Mouse (Mus musculus): Measurements from ENCODE around the gene Slc25a30. TPM values are rescaled to one million over a fixed set of nuclear protein-coding genes. Genes with fewer than 3 reads are reported as not detected.

The Slc25a30 gene
- 100 TPM for polyA plus RNA-seq (2014; fragmentation: Illumina TruSeq; extraction: RNeasy Lipid Tissue Mini Kit (QIAGEN cat#74804); ENCODE audit: low read depth, low replicate concordance)

DNA sequence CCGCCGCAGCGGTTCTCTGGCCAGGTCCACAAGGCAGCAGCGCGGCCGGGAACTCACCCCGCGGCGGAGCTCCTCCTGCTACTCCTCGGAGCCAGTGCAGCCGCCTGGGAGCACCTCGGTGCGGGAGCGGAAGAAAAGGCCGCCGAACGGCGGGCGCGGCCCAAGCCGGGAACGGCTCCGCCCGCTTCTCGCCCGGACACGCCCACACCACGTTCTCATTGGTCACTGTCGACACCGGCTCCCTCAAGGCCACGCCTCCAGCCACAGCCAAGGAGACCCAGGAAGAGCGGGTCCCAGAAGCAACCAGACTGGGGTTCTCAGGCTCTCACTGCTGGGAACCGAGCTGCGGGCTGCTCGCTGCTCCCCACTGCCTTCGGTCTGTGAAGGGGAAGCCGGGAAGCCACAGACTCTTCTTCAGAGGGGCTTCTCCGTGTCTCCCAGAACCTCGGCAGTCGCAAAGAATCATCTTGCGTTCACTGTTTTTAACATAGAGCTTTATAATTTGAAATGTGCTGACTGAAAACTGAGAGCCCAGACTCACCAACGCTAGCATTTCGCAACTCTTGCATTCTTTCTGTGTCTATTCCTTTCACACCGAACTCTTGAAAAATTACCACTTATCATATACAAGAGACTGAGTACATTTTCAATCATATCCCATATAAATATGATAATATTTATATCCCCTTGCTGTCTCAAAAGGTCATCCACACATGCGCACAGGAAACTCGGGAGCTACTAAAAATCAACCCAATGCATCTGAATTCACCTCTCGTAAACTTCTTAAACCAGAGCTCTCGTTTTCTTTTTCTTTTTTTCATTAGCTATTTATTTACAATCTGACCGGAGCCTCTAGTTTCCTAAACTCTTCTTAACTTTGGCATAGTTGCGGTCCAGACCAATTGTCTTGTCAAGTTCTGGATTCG is at the start of gene Slc25a30:
Gene Slc25a30 (minus strand): TSS at position 170 of the 926 bp plus-strand sequence.

DNA sequence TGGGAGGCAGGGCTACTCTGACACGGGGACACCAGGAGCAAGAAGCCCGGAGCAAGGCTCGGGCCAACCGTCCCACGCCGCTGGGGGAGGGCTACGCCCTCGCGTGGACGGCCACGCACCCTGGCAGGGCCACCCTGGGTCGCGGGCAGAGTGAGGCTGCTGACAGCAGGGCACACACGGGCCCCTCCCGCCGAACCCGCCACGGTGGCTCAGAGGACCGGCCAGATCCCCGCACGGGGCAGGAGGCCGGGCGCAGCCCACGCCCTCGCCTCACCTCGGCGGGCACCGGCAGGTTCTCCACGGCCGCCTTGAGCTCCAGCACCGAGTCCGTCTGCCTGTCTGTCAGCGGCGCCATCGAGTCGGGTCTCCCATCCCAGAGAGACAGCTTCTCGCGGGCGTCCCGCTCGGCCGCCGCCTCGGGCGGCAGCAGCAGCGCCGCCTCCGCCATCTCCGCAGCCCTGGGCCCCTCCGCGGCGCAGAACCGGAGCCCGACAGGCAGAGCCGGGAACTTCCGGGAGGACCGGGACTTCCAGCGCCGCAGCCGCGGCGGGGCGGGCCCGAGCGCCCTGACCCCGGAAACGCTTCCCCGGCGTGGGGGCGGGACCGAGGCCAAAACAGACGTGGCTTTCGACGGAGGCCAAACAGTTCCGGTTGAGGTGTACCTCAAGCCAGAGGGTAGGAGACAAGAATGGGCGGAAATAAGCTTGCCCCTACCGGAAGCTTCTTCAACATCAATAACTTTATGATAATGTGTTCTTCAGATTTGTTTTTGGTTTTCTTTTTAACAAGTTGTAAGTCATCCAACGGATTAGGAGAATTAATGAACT is 32.6 kb downstream of the Slc25a30 start, which contains the start of gene Cog3:
Gene Cog3 (minus strand): TSS at position 527 of the 827 bp plus-strand sequence.

Other genes with a start within 250 kb of the Slc25a30 start
- gene Spert, start 193.9 kb downstream of the Slc25a30 start, polyA plus RNA-seq (2014; fragmentation: Illumina TruSeq; extraction: RNeasy Lipid Tissue Mini Kit (QIAGEN cat#74804); ENCODE audit: low read depth, low replicate concordance): not detected
- not detected for gene Erich6b, start 144.8 kb downstream of the Slc25a30 start, polyA plus RNA-seq (2014; fragmentation: Illumina TruSeq; extraction: RNeasy Lipid Tissue Mini Kit (QIAGEN cat#74804); ENCODE audit: low read depth, low replicate concordance)
- gene Cog3, start 32.5 kb downstream of the Slc25a30 start, polyA plus RNA-seq (2014; fragmentation: Illumina TruSeq; extraction: RNeasy Lipid Tissue Mini Kit (QIAGEN cat#74804); ENCODE audit: low read depth, low replicate concordance): 36.6 TPM
- gene Tpt1, start 58.1 kb upstream of the Slc25a30 start, polyA plus RNA-seq (2014; fragmentation: Illumina TruSeq; extraction: RNeasy Lipid Tissue Mini Kit (QIAGEN cat#74804); ENCODE audit: low read depth, low replicate concordance): 10,763 TPM
- not detected for gene Kctd4, start 168.0 kb upstream of the Slc25a30 start, polyA plus RNA-seq (2014; fragmentation: Illumina TruSeq; extraction: RNeasy Lipid Tissue Mini Kit (QIAGEN cat#74804); ENCODE audit: low read depth, low replicate concordance)
- 52.1 TPM for gene Gtf2f2, start 223.8 kb upstream of the Slc25a30 start, polyA plus RNA-seq (2014; fragmentation: Illumina TruSeq; extraction: RNeasy Lipid Tissue Mini Kit (QIAGEN cat#74804); ENCODE audit: low read depth, low replicate concordance)